In the genomic region with DNA sequence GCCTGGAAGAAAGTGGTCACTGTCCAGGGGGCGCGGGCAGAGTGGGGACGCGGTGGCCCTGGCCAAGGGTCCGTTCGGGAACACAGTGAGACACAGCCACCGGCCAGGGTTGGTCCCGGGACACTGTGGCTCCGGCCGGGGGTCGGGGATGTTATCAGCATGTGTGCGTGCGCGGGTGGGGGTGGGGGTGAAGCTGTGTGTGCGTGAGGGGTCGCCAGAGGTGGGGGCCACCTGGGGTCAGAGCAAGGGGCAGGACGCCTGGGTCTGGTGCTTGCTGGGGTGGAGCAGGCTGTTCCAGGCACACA, we compare ENCODE assay signal across 8 mouse cellular contexts. TPM values are rescaled to one million over a fixed set of nuclear protein-coding genes. Genes with fewer than 3 reads are reported as not detected.
DNase-seq lines count a peak whose midpoint lies in the region; ATAC-seq and TF ChIP-seq lines count a peak whose summit lies in the region.
"Had no signal": no experiment of that assay in that cellular context is flagged by ENCODE, and none has a peak within 500 bp of the region (broad histone marks: within the 10 kb centered on the region; RNA-seq: fewer than 3 reads in every experiment).

No protein-coding gene starts in this region.

- peak overlapping the region; percentile 31 for H3K4me3 ChIP-seq in hindbrain, embryonic 11.5 days (ENCODE audit: low read depth, low read length)
- H3K4me3 ChIP-seq in liver, embryonic 14.5 days (ENCODE audit: insufficient read depth in 1 of 2, low read depth in 2 of 2, low read length in 2 of 2), result peak overlapping the region; percentile 36 to 37

- no peak overlapping the region for H3K27ac ChIP-seq in hindbrain, embryonic 11.5 days (ENCODE audit: low read depth, low read length)
- no peak overlapping the region for H3K27ac ChIP-seq in liver, embryonic 14.5 days

- H3K27me3 ChIP-seq in hindbrain, embryonic 11.5 days (ENCODE audit: control insufficient read depth, insufficient read depth, low read length), result no peaks in the 10 kb centered on the region
- peaks cover 12% of the 10 kb centered on the region for H3K27me3 ChIP-seq in liver, embryonic 14.5 days (ENCODE audit: control insufficient read depth, insufficient read depth, low read length)

- H3K9ac ChIP-seq in hindbrain, embryonic 11.5 days (ENCODE audit: low read depth, low read length), result peak overlapping the region; percentile 46; the same call in 1 of the 2 replicates
- H3K9ac ChIP-seq in liver, embryonic 14.5 days (replicated peaks), result 0 out of 2 replicates have a peak overlapping the region, but pooled peaks have one; percentile 9

- H3K4me1 ChIP-seq in hindbrain, embryonic 11.5 days (replicated peaks; ENCODE audit: control insufficient read depth, insufficient read depth, low read length), result peaks cover 3% of the 10 kb centered on the region; the same call in 1 of the 2 replicates
- H3K4me1 ChIP-seq in liver, embryonic 14.5 days (replicated peaks; ENCODE audit: control insufficient read depth in 2 of 2, insufficient read depth in 2 of 2, low read length in 1 of 2), result no peaks in the 10 kb centered on the region; a peak in 1 of 4 replicates

- no peak for TF ChIP-seq EP300 in liver, embryonic 14.5 days (IDR thresholded peaks at IDR 0.05; ENCODE audit: low read depth)

- peak; percentile 11 for DNase-seq in retina, postnatal 1 day
- DNase-seq in retina, embryonic 14.5 days (ENCODE audit: low spot score), result no peak
- no peak for DNase-seq in hindbrain, embryonic 11.5 days (ENCODE audit: low spot score)
- no peak for DNase-seq in liver, embryonic 14.5 days (ENCODE audit: low read depth in 3 of 3, low spot score in 3 of 3)
- no peak for DNase-seq in urinary bladder, postnatal 4 days (ENCODE audit: low spot score in 2 of 2)
- no peak for DNase-seq in adrenal gland, postnatal 14 days
- DNase-seq: gastrocnemius, postnatal 25 days had no signal

- H3K9me3 ChIP-seq in hindbrain, embryonic 11.5 days (ENCODE audit: control insufficient read depth, low read length), result no peaks in the 10 kb centered on the region
- H3K9me3 ChIP-seq in liver, embryonic 14.5 days (ENCODE audit: control insufficient read depth, low read length), result no peaks in the 10 kb centered on the region

- WGBS in hindbrain, embryonic 11.5 days, result 2% methylated on average over 14 of the region's 17 CpGs
- 6% methylated on average over 17 of the region's 17 CpGs for WGBS in liver, embryonic 14.5 days (ENCODE audit: insufficient replicate concordance)

- ATAC-seq in hindbrain, embryonic 11.5 days (ENCODE audit: low FRiP score), result no peak
- ATAC-seq in liver, embryonic 14.5 days (ENCODE audit: insufficient read depth), result no peak
- no peak for ATAC-seq in granulocyte monocyte progenitor cell, adult 5-6 weeks (replicated peaks; ENCODE audit: poor library complexity, severe bottlenecking)

- no peaks in the 10 kb centered on the region for H3K36me3 ChIP-seq in hindbrain, embryonic 11.5 days (ENCODE audit: control insufficient read depth, insufficient read depth, low read length)
- H3K36me3 ChIP-seq in liver, embryonic 14.5 days (replicated peaks; ENCODE audit: control insufficient read depth, insufficient read depth, low read depth), result no peaks in the 10 kb centered on the region

- H3K4me2 ChIP-seq in hindbrain, embryonic 11.5 days (replicated peaks; ENCODE audit: low read depth, low read length), result peak overlapping the region; percentile 63
- H3K4me2 ChIP-seq in liver, embryonic 14.5 days (ENCODE audit: low read depth), result peak overlapping the region; percentile 40; the same call in 1 of the 2 replicates

- no peak for TF ChIP-seq CTCF in liver, embryonic 14.5 days (IDR thresholded peaks at IDR 0.05; ENCODE audit: low read depth)

RNA-seq across cellular contexts. Expression of a gene that starts 8.9 kb away (rescaled TPM):
- 0.04 and 0.06 TPM in 2 replicates for polyA plus RNA-seq in hindbrain, embryonic 11.5 days (2014; fragmentation: Nextera tagmentation; extraction: Ambion mirVana)
- 0.19 and 0.22 TPM in 2 replicates for polyA plus RNA-seq in liver, embryonic 14.5 days (2012; rRNA removed)
- polyA plus RNA-seq in liver, embryonic 14.5 days (2014; fragmentation: Nextera tagmentation; extraction: Ambion mirVana), result 0.06 and 0.13 TPM in 2 replicates
- 0.66 and 4.7 TPM in 2 replicates for total RNA-seq in granulocyte monocyte progenitor cell, adult 5-6 weeks (2014; fragmentation: Nextera tagmentation)
- total RNA-seq in granulocyte monocyte progenitor cell, adult 5-6 weeks (2017), result 0.04 and 0.05 TPM in 2 replicates
- not detected in 2 replicates for total RNA-seq in adrenal gland, postnatal 14 days (2021)

RNA-seq across cellular contexts. Expression of a gene that starts 16.5 kb away (rescaled TPM):
- polyA plus RNA-seq in hindbrain, embryonic 11.5 days (2014; fragmentation: Nextera tagmentation; extraction: Ambion mirVana), result 55.2 and 60.6 TPM in 2 replicates
- 25.3 and 29.2 TPM in 2 replicates for polyA plus RNA-seq in liver, embryonic 14.5 days (2012; rRNA removed)
- 34.6 and 36.5 TPM in 2 replicates for polyA plus RNA-seq in liver, embryonic 14.5 days (2014; fragmentation: Nextera tagmentation; extraction: Ambion mirVana)
- total RNA-seq in granulocyte monocyte progenitor cell, adult 5-6 weeks (2014; fragmentation: Nextera tagmentation), result 31.2 and 36.5 TPM in 2 replicates
- 18.3 and 28.9 TPM in 2 replicates for total RNA-seq in granulocyte monocyte progenitor cell, adult 5-6 weeks (2017)
- total RNA-seq in adrenal gland, postnatal 14 days (2021), result 22.3 and 26.2 TPM in 2 replicates

RNA-seq across cellular contexts. Expression of a gene that starts 32.5 kb away (rescaled TPM):
- polyA plus RNA-seq in hindbrain, embryonic 11.5 days (2014; fragmentation: Nextera tagmentation; extraction: Ambion mirVana), result 10.6 and 15.4 TPM in 2 replicates
- 4.6 and 5.7 TPM in 2 replicates for polyA plus RNA-seq in liver, embryonic 14.5 days (2012; rRNA removed)
- 2.1 and 2.8 TPM in 2 replicates for polyA plus RNA-seq in liver, embryonic 14.5 days (2014; fragmentation: Nextera tagmentation; extraction: Ambion mirVana)
- total RNA-seq in granulocyte monocyte progenitor cell, adult 5-6 weeks (2014; fragmentation: Nextera tagmentation), result 21.0 and 21.7 TPM in 2 replicates
- total RNA-seq in granulocyte monocyte progenitor cell, adult 5-6 weeks (2017), result 5.2 and 7.7 TPM in 2 replicates
- 30.5 and 36.6 TPM in 2 replicates for total RNA-seq in adrenal gland, postnatal 14 days (2021)

RNA-seq across cellular contexts. Expression of a gene that starts 47.2 kb away (rescaled TPM):
- 0.38 and 1.1 TPM in 2 replicates for polyA plus RNA-seq in hindbrain, embryonic 11.5 days (2014; fragmentation: Nextera tagmentation; extraction: Ambion mirVana)
- polyA plus RNA-seq in liver, embryonic 14.5 days (2012; rRNA removed), result 0.40 and 0.47 TPM in 2 replicates
- 0.62 and 0.85 TPM in 2 replicates for polyA plus RNA-seq in liver, embryonic 14.5 days (2014; fragmentation: Nextera tagmentation; extraction: Ambion mirVana)
- not detected in 2 replicates for total RNA-seq in granulocyte monocyte progenitor cell, adult 5-6 weeks (2014; fragmentation: Nextera tagmentation)
- total RNA-seq in granulocyte monocyte progenitor cell, adult 5-6 weeks (2017), result not detected in 2 replicates
- not detected in 2 replicates for total RNA-seq in adrenal gland, postnatal 14 days (2021)
- total RNA-seq: gastrocnemius, postnatal 25 days had no signal

RNA-seq across cellular contexts. Expression of a gene that starts 47.5 kb away (rescaled TPM):
- polyA plus RNA-seq in hindbrain, embryonic 11.5 days (2014; fragmentation: Nextera tagmentation; extraction: Ambion mirVana), result 475 and 483 TPM in 2 replicates
- polyA plus RNA-seq in liver, embryonic 14.5 days (2012; rRNA removed), result 211 and 215 TPM in 2 replicates
- polyA plus RNA-seq in liver, embryonic 14.5 days (2014; fragmentation: Nextera tagmentation; extraction: Ambion mirVana), result 151 and 157 TPM in 2 replicates
- total RNA-seq in granulocyte monocyte progenitor cell, adult 5-6 weeks (2014; fragmentation: Nextera tagmentation), result 335 and 473 TPM in 2 replicates
- 226 and 299 TPM in 2 replicates for total RNA-seq in granulocyte monocyte progenitor cell, adult 5-6 weeks (2017)
- 574 and 611 TPM in 2 replicates for total RNA-seq in adrenal gland, postnatal 14 days (2021)
